Mouse (Mus musculus): ENCODE measurements around the gene Txndc15. TPM values are rescaled to one million over a fixed set of nuclear protein-coding genes. Genes with fewer than 3 reads are reported as not detected.

The Txndc15 gene
- polyA plus RNA-seq, 1 experiment from 2014 or later = 84.1 TPM

DNA sequence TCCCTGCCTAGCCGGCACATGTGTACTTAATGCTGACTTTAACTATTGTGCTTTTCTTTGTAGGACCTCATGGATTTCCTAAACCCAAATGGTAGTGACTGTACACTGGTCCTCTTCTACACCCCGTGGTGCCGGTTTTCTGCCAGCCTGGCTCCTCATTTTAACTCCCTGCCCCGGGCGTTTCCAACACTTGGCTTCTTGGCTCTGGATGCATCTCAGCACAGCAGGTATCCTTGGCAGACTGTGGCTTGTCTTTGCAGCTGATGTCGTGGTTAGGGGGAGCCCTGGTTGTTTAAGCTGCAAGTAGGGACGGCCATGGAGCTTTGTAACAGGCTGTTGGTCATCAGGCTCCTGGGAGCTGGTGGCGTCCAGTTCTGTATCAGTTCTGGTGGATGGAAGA is 7.1 kb downstream of the Txndc15 start:
- H3K4me3 ChIP-seq (ENCODE audit: low read depth, low read length) = no peak overlapping the region
- H3K36me3 ChIP-seq (ENCODE audit: control insufficient read depth, insufficient read depth, low read length) = no peaks in the 10 kb centered on the region; the same call in 1 of the 2 replicates
- WGBS = 77% methylated on average over 8 of the region's 8 CpGs
- DNase-seq (ENCODE audit: low spot score) (no peak), ATAC-seq (replicated peaks; ENCODE audit: low FRiP score) (no peak)
- no peak overlapping the region for H3K4me2 ChIP-seq (ENCODE audit: low read depth, low read length, severe bottlenecking)
- no peak overlapping the region for H3K9ac ChIP-seq (ENCODE audit: low read length)
- no peaks in the 10 kb centered on the region for H3K9me3 ChIP-seq (ENCODE audit: control insufficient read depth, low read length)
- H3K27ac ChIP-seq (ENCODE audit: low read depth, low read length) = no peak overlapping the region
- H3K4me1 ChIP-seq (replicated peaks; ENCODE audit: control insufficient read depth, insufficient read depth, low read length) = no peaks in the 10 kb centered on the region
- no peaks in the 10 kb centered on the region for H3K27me3 ChIP-seq (ENCODE audit: control insufficient read depth, insufficient read depth, low read length)

DNA sequence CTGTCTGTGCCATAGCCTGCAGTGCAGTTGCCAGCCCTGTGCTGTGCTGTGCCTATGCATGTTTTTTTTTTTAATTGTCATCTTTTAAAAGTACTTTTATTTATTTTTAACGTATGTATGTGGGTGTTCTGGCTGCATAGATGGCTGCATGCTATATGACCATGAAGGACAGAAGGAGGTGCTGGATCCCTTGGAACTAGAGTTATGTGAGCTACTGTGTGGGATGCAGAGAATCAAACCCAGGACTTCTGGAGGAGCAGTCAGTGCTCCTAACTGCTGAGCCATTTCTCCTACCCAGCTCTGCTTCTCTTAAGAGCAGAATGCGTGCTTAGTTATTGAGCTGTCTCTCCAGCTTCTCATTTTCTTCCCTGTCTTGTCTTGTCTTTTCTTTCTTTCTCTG is 7.5 kb downstream of the Txndc15 start:
- H3K27me3 ChIP-seq (ENCODE audit: control insufficient read depth, insufficient read depth, low read length) = no peaks in the 10 kb centered on the region

DNA sequence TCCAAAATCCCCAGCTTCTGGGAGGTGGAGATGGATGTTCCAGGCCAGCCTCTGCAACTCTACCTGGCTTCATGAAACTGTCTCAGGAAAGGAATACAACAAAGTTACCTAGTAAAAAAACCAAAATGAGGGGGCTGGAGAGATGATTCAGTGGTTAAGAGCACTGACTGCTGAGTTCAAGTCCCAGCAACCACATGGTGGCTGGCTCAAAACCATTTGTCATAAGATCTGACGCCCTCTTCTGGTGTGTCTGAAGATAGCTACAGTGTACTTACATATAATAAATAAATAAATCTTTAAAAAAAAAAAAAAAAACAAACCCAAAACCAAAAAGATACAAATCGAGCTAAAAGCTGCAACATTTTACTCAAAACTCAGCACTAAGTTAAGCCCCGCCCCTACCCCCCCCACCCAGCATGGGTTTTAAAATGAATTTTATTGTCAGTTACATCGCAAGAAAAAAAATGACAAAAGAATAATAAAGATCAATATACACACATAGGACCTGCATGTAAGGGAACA is 12.2 kb downstream of the Txndc15 start:
- Histone ChIP-seq H3K27ac (ENCODE audit: low read depth, low read length) (peak overlapping the region; percentile 95), H3K27me3 (ENCODE audit: control insufficient read depth, insufficient read depth, low read length) (no peaks in the 10 kb centered on the region), H3K4me3 (ENCODE audit: low read depth, low read length) (peak overlapping the region; percentile 41), H3K4me2 (ENCODE audit: low read depth, low read length, severe bottlenecking) (peak overlapping the region; percentile 48), H3K9ac (ENCODE audit: low read length) (peak overlapping the region; percentile 75), H3K4me1 (replicated peaks; ENCODE audit: control insufficient read depth, insufficient read depth, low read length) (no peaks in the 10 kb centered on the region), H3K36me3 (ENCODE audit: control insufficient read depth, insufficient read depth, low read length) (no peaks in the 10 kb centered on the region; the same call in 1 of the 2 replicates), H3K9me3 (ENCODE audit: control insufficient read depth, low read length) (no peaks in the 10 kb centered on the region)
- WGBS = 5% methylated on average over 4 of the region's 4 CpGs
- DNase-seq (ENCODE audit: low spot score) (no peak), ATAC-seq (replicated peaks; ENCODE audit: low FRiP score) (no peak)

More for the DNA sequence above, 7.5 kb downstream of the Txndc15 start:
- Histone ChIP-seq H3K4me1 (replicated peaks; ENCODE audit: control insufficient read depth, insufficient read depth, low read length) (no peaks in the 10 kb centered on the region), H3K36me3 (ENCODE audit: control insufficient read depth, insufficient read depth, low read length) (no peaks in the 10 kb centered on the region; the same call in 1 of the 2 replicates), H3K27ac (ENCODE audit: low read depth, low read length) (no peak overlapping the region), H3K4me2 (ENCODE audit: low read depth, low read length, severe bottlenecking) (no peak overlapping the region), H3K9me3 (ENCODE audit: control insufficient read depth, low read length) (no peaks in the 10 kb centered on the region), H3K4me3 (ENCODE audit: low read depth, low read length) (no peak overlapping the region), H3K9ac (ENCODE audit: low read length) (no peak overlapping the region)
- DNase-seq (ENCODE audit: low spot score) (no peak), ATAC-seq (replicated peaks; ENCODE audit: low FRiP score) (no peak)
- 82% methylated on average over 2 of the region's 2 CpGs for WGBS

DNA sequence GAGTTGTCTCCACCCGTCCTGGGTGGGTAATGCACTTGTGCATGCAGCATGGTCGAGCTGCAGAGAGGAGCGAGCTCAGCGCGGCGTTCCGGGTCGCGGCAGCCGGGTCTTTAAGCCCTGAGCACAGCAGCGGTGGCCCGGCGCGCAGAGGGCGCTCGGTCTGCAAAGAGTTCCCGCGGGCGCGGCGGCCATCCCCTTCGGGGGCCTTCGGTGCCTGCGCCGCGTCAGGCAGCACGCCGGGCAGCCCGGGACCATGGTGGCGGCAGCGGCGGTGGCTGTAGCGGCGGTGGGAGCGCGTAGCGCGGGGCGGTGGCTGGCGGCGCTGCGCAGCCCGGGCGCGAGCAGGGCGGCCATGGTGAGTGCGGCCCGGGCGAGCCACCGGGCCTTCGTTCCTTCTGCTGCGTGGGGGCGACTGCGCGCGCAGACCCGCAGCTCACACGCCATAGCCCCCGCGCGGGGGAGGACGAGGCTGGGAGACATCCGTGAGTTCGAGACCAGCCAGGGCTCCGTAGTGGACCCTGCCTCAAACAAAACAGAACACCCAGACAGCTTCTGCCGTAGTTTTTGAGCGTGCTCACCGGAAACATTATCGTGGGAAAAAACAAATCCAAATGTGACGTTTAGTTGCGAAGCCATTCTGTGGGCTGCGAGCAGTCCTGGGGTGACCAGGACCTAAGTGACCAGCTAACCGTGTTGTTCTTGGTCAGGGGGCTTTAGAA is 12.8 kb downstream of the Txndc15 start, which contains the start of gene Pcbd2:
TSS of gene Pcbd2 (plus strand) at position 249 of the 719 bp plus-strand sequence.
- no peaks in the 10 kb centered on the region for H3K4me1 ChIP-seq (replicated peaks; ENCODE audit: control insufficient read depth, insufficient read depth, low read length)
- peak; percentile 93 for DNase-seq (ENCODE audit: low spot score)
- H3K36me3 ChIP-seq (ENCODE audit: control insufficient read depth, insufficient read depth, low read length) = no peaks in the 10 kb centered on the region; the same call in 1 of the 2 replicates
- peak within 1 kb of the TSS; percentile 95 for H3K27ac ChIP-seq (ENCODE audit: low read depth, low read length)
- no peaks in the 10 kb centered on the region for H3K27me3 ChIP-seq (ENCODE audit: control insufficient read depth, insufficient read depth, low read length)
- H3K4me2 ChIP-seq (ENCODE audit: low read depth, low read length, severe bottlenecking) = peak within 1 kb of the TSS; percentile 48
- ATAC-seq (replicated peaks; ENCODE audit: low FRiP score) = peak; percentile 89
- no peaks in the 10 kb centered on the region for H3K9me3 ChIP-seq (ENCODE audit: control insufficient read depth, low read length)
- peak within 1 kb of the TSS; percentile 75 for H3K9ac ChIP-seq (ENCODE audit: low read length)
- peak within 1 kb of the TSS; percentile 41 for H3K4me3 ChIP-seq (ENCODE audit: low read depth, low read length)
- under 1% methylated on average over 59 of the region's 73 CpGs for WGBS

- Histone ChIP-seq H3K4me3 (ENCODE audit: low read depth, low read length) (peak overlapping the region; percentile 41), H3K9ac (ENCODE audit: low read length) (peak overlapping the region; percentile 75), H3K4me2 (ENCODE audit: low read depth, low read length, severe bottlenecking) (peak overlapping the region; percentile 48), H3K27ac (ENCODE audit: low read depth, low read length) (peak overlapping the region; percentile 95), H3K36me3 (ENCODE audit: control insufficient read depth, insufficient read depth, low read length) (no peaks in the 10 kb centered on the region; the same call in 1 of the 2 replicates), H3K27me3 (ENCODE audit: control insufficient read depth, insufficient read depth, low read length) (no peaks in the 10 kb centered on the region), H3K9me3 (ENCODE audit: control insufficient read depth, low read length) (no peaks in the 10 kb centered on the region), H3K4me1 (replicated peaks; ENCODE audit: control insufficient read depth, insufficient read depth, low read length) (no peaks in the 10 kb centered on the region)
- 5% methylated on average over 19 of the region's 19 CpGs for WGBS
- DNase-seq (ENCODE audit: low spot score) (peak; percentile 78), ATAC-seq (replicated peaks; ENCODE audit: low FRiP score) (peak; percentile 71)
Observed at GRCm38 (mm10) chr13:55727839-55728238, 13.4 kb downstream of the Txndc15 start.

DNA sequence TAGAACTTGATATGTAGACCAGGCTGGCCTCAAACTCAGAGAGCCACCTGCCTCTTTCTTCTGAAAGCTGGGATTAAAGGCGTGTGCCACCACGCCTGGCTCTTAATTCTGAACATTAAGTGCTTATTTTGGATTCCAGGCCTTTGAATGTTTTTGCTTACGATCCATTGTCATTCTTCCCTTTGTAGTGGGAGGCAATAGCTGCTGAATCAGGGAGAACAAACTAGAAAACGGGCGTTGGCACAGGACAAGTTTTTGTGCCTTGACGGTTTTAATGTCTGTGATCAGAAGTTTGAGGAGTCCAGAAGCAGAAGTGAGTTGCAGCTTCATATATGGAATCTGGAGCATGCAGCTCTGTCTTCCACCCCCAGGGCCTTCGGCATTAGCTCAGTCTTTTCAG is 16.3 kb downstream of the Txndc15 start:
- Histone ChIP-seq H3K36me3 (ENCODE audit: control insufficient read depth, insufficient read depth, low read length) (no peaks in the 10 kb centered on the region; the same call in 1 of the 2 replicates), H3K27me3 (ENCODE audit: control insufficient read depth, insufficient read depth, low read length) (no peaks in the 10 kb centered on the region), H3K4me3 (ENCODE audit: low read depth, low read length) (no peak overlapping the region), H3K9ac (ENCODE audit: low read length) (no peak overlapping the region), H3K27ac (ENCODE audit: low read depth, low read length) (no peak overlapping the region), H3K9me3 (ENCODE audit: control insufficient read depth, low read length) (no peaks in the 10 kb centered on the region), H3K4me2 (ENCODE audit: low read depth, low read length, severe bottlenecking) (no peak overlapping the region), H3K4me1 (replicated peaks; ENCODE audit: control insufficient read depth, insufficient read depth, low read length) (no peaks in the 10 kb centered on the region)
- ATAC-seq (replicated peaks; ENCODE audit: low FRiP score) = no peak
- no peak for DNase-seq (ENCODE audit: low spot score)
- WGBS = 84% methylated on average over 7 of the region's 7 CpGs

DNA sequence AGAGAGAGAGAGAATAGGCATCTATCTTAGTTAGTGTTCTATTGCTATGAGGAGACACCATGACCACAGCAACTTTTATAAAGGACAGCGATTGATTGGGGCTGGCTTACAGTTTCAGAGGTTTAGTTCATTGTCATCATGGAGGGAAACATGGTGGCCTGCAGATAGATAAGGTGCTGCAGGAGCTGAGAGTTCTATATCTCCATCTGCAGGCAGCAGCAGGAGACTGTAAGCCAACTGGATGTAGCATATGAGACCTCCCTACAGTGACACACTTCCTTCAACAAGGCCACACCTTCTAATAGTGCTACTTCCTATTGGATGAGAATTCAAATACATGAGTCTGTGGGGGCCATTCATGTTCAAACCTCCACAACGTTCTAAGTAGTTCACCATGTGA is 17.7 kb downstream of the Txndc15 start:
- no peak for DNase-seq (ENCODE audit: low spot score)
- Histone ChIP-seq H3K36me3 (ENCODE audit: control insufficient read depth, insufficient read depth, low read length) (no peaks in the 10 kb centered on the region), H3K27me3 (ENCODE audit: control insufficient read depth, insufficient read depth, low read length) (no peaks in the 10 kb centered on the region), H3K4me2 (ENCODE audit: low read depth, low read length, severe bottlenecking) (no peak overlapping the region), H3K9me3 (ENCODE audit: control insufficient read depth, low read length) (no peaks in the 10 kb centered on the region), H3K9ac (ENCODE audit: low read length) (no peak overlapping the region), H3K4me1 (replicated peaks; ENCODE audit: control insufficient read depth, insufficient read depth, low read length) (no peaks in the 10 kb centered on the region), H3K4me3 (ENCODE audit: low read depth, low read length) (no peak overlapping the region), H3K27ac (ENCODE audit: low read depth, low read length) (no peak overlapping the region)
- ATAC-seq (replicated peaks; ENCODE audit: low FRiP score) = no peak
- 85% methylated on average over 2 of the region's 2 CpGs for WGBS

- WGBS = 91% methylated on average over 22 of the region's 22 CpGs
- H3K4me3 ChIP-seq (ENCODE audit: low read depth, low read length) = no peak overlapping the region
- H3K36me3 ChIP-seq (ENCODE audit: control insufficient read depth, insufficient read depth, low read length) = no peaks in the 10 kb centered on the region
- H3K4me2 ChIP-seq (ENCODE audit: low read depth, low read length, severe bottlenecking) = no peak overlapping the region
- no peak overlapping the region for H3K27ac ChIP-seq (ENCODE audit: low read depth, low read length)
- no peaks in the 10 kb centered on the region for H3K9me3 ChIP-seq (ENCODE audit: control insufficient read depth, low read length)
- H3K27me3 ChIP-seq (ENCODE audit: control insufficient read depth, insufficient read depth, low read length) = no peaks in the 10 kb centered on the region
- DNase-seq (ENCODE audit: low spot score) (no peak), ATAC-seq (replicated peaks; ENCODE audit: low FRiP score) (no peak)
- no peaks in the 10 kb centered on the region for H3K4me1 ChIP-seq (replicated peaks; ENCODE audit: control insufficient read depth, insufficient read depth, low read length)
- no peak overlapping the region for H3K9ac ChIP-seq (ENCODE audit: low read length)
Observed at GRCm38 (mm10) chr13:55733628-55734502, 19.4 kb downstream of the Txndc15 start.
